Mouse (Mus musculus) MEL (cell line): ENCODE results near the gene Adap1.

Source experiments
- CHD1 ChIP-seq: IDR thresholded peaks from 2 replicates; pipeline ENCODE4 v1.6.1; 2012; ENCODE audit warnings: low read depth, mild to moderate bottlenecking, inconsistent platforms, low read length, improper control_type of control experiment
- CTCF ChIP-seq, 3 experiments: IDR thresholded peaks in 2 of 3; conservative IDR thresholded peaks in 1 of 3; 2 replicates each; pipeline ENCODE4 v1.5.1; 2011 to 2012; ENCODE audit warnings: low read length in 3 of 3, low read depth in 2 of 3, mild to moderate bottlenecking in 2 of 3, improper control_type of control experiment in 1 of 3, inconsistent platforms in 1 of 3, mixed read lengths in 1 of 3, moderate library complexity in 1 of 3; ENCODE audit not compliant: control insufficient read depth in 1 of 3, insufficient read depth in 1 of 3, poor library complexity in 1 of 3, severe bottlenecking in 1 of 3
- ELF1 ChIP-seq: IDR thresholded peaks from 2 replicates; pipeline ENCODE4 v1.6.1; 2014; ENCODE audit warnings: low read depth, mild to moderate bottlenecking, inconsistent platforms, low read length, improper control_type of control experiment, moderate library complexity
- EP300 ChIP-seq, 2 experiments: IDR thresholded peaks; 2 replicates each; pipeline ENCODE4 v1.6.1; 2011; ENCODE audit warnings: improper control_type of control experiment in 2 of 2, low read length in 2 of 2, low read depth in 1 of 2, mild to moderate bottlenecking in 1 of 2
- JUND ChIP-seq: IDR thresholded peaks from 2 replicates; pipeline ENCODE4 v1.6.1; 2011; ENCODE audit warnings: low read depth, mild to moderate bottlenecking, improper control_type of control experiment, low read length
- SIN3A ChIP-seq: IDR thresholded peaks from 2 replicates; pipeline ENCODE4 v1.6.1; 2012; ENCODE audit warnings: low read length, improper control_type of control experiment, inconsistent platforms
- TAL1 ChIP-seq: IDR thresholded peaks from 2 replicates; pipeline ENCODE4 v1.6.1; 2012; ENCODE audit warnings: mild to moderate bottlenecking, inconsistent platforms, low read length, moderate library complexity, mixed read lengths
- TBP ChIP-seq: IDR thresholded peaks from 2 replicates; pipeline ENCODE4 v1.8.0; 2011; ENCODE audit warnings: low read depth, low read length, improper control_type of control experiment
- USF1 ChIP-seq: IDR thresholded peaks from 2 replicates; pipeline ENCODE4 v1.6.1; 2014; ENCODE audit warnings: low read depth, mild to moderate bottlenecking, inconsistent platforms, low read length, improper control_type of control experiment, moderate library complexity
- ZNF384 ChIP-seq: IDR thresholded peaks from 2 replicates; pipeline ENCODE4 v1.6.1; 2012; ENCODE audit warnings: low read depth, mild to moderate bottlenecking, inconsistent platforms, low read length, improper control_type of control experiment

- TF ChIP-seq ELF1: no peak
- no peak for TF ChIP-seq CTCF (IDR thresholded peaks at IDR 0.05 in 2 of 3, conservative IDR thresholded peaks at IDR 0.05 in 1 of 3; ENCODE audit: control insufficient read depth in 1 of 3, insufficient read depth in 1 of 3, low read depth in 2 of 3, low read length in 3 of 3, poor library complexity in 1 of 3, severe bottlenecking in 1 of 3)
- TF ChIP-seq EP300 (IDR thresholded peaks at IDR 0.05; ENCODE audit: low read depth in 1 of 2, low read length in 2 of 2): no peak
- TF ChIP-seq TBP: no peak
- no peak for TF ChIP-seq CHD1
- TF ChIP-seq USF1: no peak
- TF ChIP-seq JUND: no peak
- no peak for TF ChIP-seq SIN3A
- no peak for TF ChIP-seq ZNF384
- TF ChIP-seq TAL1: no peak
Observed at GRCm38 (mm10) chr5:139281373-139282112, 43.9 kb downstream of the Adap1 start.
